Mouse (Mus musculus) midbrain, embryonic 14.5 days (tissue): ENCODE measurements at regions not wholly inside any gene's neighbourhood (a gene's known extent, or its start where the extent isn't known, plus 50 kb on each side); places are given as distances from the start of the nearest gene placed in this dataset.

ENCODE experiments used
- ATAC-seq: fragments of 200-750 bp; cut with Nextera tagmentation; 2 replicates; pipeline ENCODE4 v1.8.0; 2017; ENCODE audit warnings: moderate number of reproducible peaks, moderate library complexity; ENCODE audit not compliant: low FRiP score, low TSS enrichment
- DNase-seq: peaks from one replicate; pipeline ENCODE4 v3.0.0-alpha.2; 2015
- H3K27ac ChIP-seq: fragments of 300-500 bp; sonication (generic); replicated peaks from 2 replicates; pipeline ENCODE4 v1.5.1; 2014; ENCODE audit warnings: mild to moderate bottlenecking, low read depth, low read length, moderate library complexity
- H3K27me3 ChIP-seq: fragments of 300-500 bp; sonication (generic); 2 replicates; pipeline ENCODE4 v1.6.1; 2014; ENCODE audit warnings: low read length, control low read depth, mixed read lengths; ENCODE audit not compliant: control insufficient read depth, insufficient read depth
- H3K36me3 ChIP-seq: fragments of 300-500 bp; sonication (generic); 2 replicates; pipeline ENCODE4 v1.6.1; 2014; ENCODE audit warnings: low read length, control low read depth; ENCODE audit not compliant: control insufficient read depth, insufficient read depth
- H3K4me1 ChIP-seq: fragments of 300-500 bp; sonication (generic); 2 replicates; pipeline ENCODE4 v1.6.1; 2014; ENCODE audit warnings: mild to moderate bottlenecking, antibody characterized with exemption, low read length, control low read depth; ENCODE audit not compliant: control insufficient read depth, insufficient read depth
- H3K4me2 ChIP-seq: fragments of 300-500 bp; sonication (generic); 2 replicates; pipeline ENCODE4 v1.6.1; 2014; ENCODE audit warnings: mild to moderate bottlenecking, low read length, moderate library complexity
- H3K4me3 ChIP-seq: fragments of 300-500 bp; sonication (generic); replicated peaks from 2 replicates; pipeline ENCODE4 v1.5.1; 2014; ENCODE audit warnings: low read depth, low read length
- H3K9ac ChIP-seq: fragments of 300-500 bp; sonication (generic); replicated peaks from 2 replicates; pipeline ENCODE4 v1.6.1; 2014; ENCODE audit warnings: mild to moderate bottlenecking, low read length, moderate library complexity
- H3K9me3 ChIP-seq: fragments of 300-500 bp; sonication (generic); 2 replicates; pipeline ENCODE4 v1.6.1; 2016; ENCODE audit warnings: low read length, control low read depth, mixed read lengths; ENCODE audit not compliant: control insufficient read depth
- WGBS: fragments of 180-500 bp; shearing (Covaris S2); extraction: QIAGEN DNeasy Blood & Tissue Kit; methylation state at CpG from one replicate; pipeline ENCODE4 v1.1.7; 2014; 5-methylcytosine and 5-hydroxymethylcytosine counted together

GRCm38 (mm10) chr12:39038656-39039055, 259.5 kb downstream of the Etv1 start:
- no peak for DNase-seq
- Histone ChIP-seq H3K4me1 (no peaks in the 10 kb centered on the region), H3K4me2 (no peak overlapping the region), H3K4me3 (no peak overlapping the region), H3K27ac (no peak overlapping the region), H3K9ac (no peak overlapping the region), H3K36me3 (no peaks in the 10 kb centered on the region), H3K27me3 (no peaks in the 10 kb centered on the region), H3K9me3 (no peaks in the 10 kb centered on the region)
- no peak for ATAC-seq
- 36% methylated on average over 2 of the region's 2 CpGs for WGBS

GRCm38 (mm10) chr12:39047126-39047525, 267.9 kb downstream of the Etv1 start:
- ATAC-seq = no peak
- no peaks in the 10 kb centered on the region for H3K27me3 ChIP-seq

GRCm38 (mm10) chr12:39048441-39048840, 269.3 kb downstream of the Etv1 start:
- no peak for ATAC-seq
- no peak for DNase-seq
- Histone ChIP-seq H3K27ac (no peak overlapping the region), H3K9ac (no peak overlapping the region), H3K4me1 (no peaks in the 10 kb centered on the region), H3K4me3 (no peak overlapping the region), H3K9me3 (no peaks in the 10 kb centered on the region), H3K27me3 (no peaks in the 10 kb centered on the region), H3K4me2 (no peak overlapping the region), H3K36me3 (no peaks in the 10 kb centered on the region)
- WGBS = 70% methylated on average over 6 of the region's 6 CpGs

More at GRCm38 (mm10) chr12:39047126-39047525, 267.9 kb downstream of the Etv1 start:
- Histone ChIP-seq H3K4me1 (no peaks in the 10 kb centered on the region), H3K36me3 (no peaks in the 10 kb centered on the region), H3K4me3 (no peak overlapping the region), H3K4me2 (no peak overlapping the region), H3K9ac (no peak overlapping the region), H3K27ac (no peak overlapping the region), H3K9me3 (no peaks in the 10 kb centered on the region)
- DNase-seq = no peak

GRCm38 (mm10) chr12:39048958-39049357, 269.8 kb downstream of the Etv1 start:
- Histone ChIP-seq H3K27ac (no peak overlapping the region), H3K9me3 (no peaks in the 10 kb centered on the region), H3K9ac (no peak overlapping the region), H3K27me3 (no peaks in the 10 kb centered on the region), H3K4me1 (no peaks in the 10 kb centered on the region), H3K4me2 (no peak overlapping the region), H3K4me3 (no peak overlapping the region), H3K36me3 (no peaks in the 10 kb centered on the region)
- 75% methylated on average over 1 of the region's 1 CpGs for WGBS
- no peak for DNase-seq
- ATAC-seq = no peak

DNA sequence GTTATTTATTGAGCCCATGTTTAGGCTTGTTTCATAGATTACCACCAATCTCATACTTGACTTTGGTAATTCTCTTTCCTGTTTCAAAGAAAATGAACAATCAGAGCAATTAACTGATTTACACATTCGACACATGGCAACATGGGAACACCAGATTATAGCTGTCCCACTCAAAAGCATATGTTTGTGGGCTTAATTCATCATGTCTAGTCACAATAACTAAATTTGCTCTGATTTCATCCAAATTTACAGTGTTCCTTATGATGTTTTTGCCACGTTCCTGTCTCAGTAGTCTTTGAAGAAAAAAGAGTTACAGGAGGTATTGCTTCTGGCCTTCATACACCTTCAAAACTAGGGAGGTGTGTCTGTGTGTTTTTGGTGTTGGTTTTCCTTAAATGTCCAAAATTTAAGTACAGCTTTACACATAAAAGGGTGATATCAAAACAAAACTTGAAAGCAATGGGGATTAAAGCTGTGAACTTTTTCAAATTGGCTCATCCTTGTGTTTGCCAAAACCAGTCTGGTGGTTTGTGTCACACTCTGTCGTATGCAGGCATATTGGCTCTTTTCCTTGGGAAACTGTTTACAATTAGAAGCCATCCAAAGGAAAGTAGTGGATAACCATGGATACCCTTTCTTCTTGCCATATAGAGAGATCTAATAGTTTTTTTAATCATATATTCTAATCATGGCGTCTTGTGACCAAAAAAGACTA, 291.3 kb downstream of the Etv1 start:
- no peak for ATAC-seq
- H3K27ac ChIP-seq = no peak overlapping the region
- no peak overlapping the region for H3K9ac ChIP-seq
- no peaks in the 10 kb centered on the region for H3K4me1 ChIP-seq
- H3K4me3 ChIP-seq = no peak overlapping the region
- H3K27me3 ChIP-seq = no peaks in the 10 kb centered on the region
- H3K36me3 ChIP-seq = no peaks in the 10 kb centered on the region
- no peaks in the 10 kb centered on the region for H3K9me3 ChIP-seq
- no peak overlapping the region for H3K4me2 ChIP-seq
- WGBS = 87% methylated on average over 4 of the region's 4 CpGs
- DNase-seq = no peak

DNA sequence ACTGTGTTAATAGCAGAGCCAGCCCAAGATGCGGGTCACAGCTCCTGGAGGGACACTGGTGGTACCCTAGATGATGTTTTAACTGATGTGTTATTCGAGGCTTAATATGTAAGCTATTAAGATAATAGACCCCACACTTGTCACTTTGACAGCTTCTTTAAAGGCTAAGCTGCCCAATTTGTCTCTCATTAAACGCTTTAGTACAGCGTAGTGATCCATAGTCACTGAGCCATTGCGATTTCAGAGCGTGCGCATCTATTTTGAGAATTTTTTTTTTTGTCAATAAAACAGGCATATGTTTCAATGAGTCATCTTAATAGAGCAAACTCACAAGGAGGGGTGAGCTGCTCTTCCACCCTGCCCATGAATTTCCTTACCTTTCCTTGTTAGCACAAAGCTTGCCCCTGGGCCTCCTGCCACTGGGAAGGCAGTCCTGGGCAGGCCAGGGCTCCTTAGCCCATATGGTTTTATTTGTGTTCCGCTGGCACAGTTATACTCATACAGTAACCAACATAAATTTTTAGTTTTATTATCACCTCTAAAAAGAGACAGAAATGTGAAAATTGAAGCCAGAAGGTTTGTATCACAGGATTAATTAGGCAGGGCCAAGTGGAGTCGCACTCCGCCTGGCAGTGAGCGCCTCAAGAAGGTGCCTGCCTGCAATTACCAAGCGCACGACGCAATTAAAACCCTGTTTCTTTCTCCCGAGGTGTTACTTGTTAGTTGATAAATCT, 294.3 kb downstream of the Etv1 start:
- Histone ChIP-seq H3K27me3 (no peaks in the 10 kb centered on the region), H3K27ac (no peak overlapping the region), H3K36me3 (no peaks in the 10 kb centered on the region), H3K4me3 (no peak overlapping the region), H3K4me2 (no peak overlapping the region), H3K9me3 (no peaks in the 10 kb centered on the region), H3K9ac (no peak overlapping the region), H3K4me1 (no peaks in the 10 kb centered on the region)
- DNase-seq = peak; percentile 40
- ATAC-seq = no peak
- 67% methylated on average over 15 of the region's 15 CpGs for WGBS

- H3K4me2 ChIP-seq = no peak overlapping the region
- WGBS = 87% methylated on average over 4 of the region's 4 CpGs
These were observed 307.1 kb downstream of the Etv1 start for GRCm38 (mm10) chr12:39086285-39086684.

DNA sequence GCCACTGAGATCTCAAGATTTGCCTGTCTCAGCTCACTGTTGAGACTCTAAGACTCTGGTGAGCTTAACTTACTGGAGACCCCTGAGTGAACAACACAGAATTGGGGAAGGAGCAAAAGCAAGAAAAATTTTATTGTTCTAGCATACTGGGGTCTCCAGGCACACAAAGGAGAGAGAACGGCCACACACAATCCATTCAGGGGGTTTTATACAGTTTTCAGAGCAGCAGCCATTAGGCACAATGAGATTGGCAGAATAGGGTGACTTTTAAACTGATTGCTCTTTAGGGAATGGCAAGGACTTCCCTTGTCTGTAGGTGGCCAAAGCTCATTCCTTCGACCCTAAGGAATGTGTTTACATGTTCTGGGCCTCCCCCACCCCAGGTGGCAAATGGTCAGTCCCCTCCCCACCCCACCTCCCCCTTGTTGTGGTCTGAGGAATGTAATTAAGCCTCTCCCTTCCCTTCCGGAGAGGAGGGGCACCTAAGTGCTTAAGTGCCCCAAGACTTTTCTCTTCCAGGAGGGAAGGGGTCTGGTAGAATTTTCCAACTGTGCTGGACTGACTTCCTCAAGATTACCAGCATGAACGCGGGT, 315.6 kb downstream of the Etv1 start:
- DNase-seq (no peak), ATAC-seq (no peak)
- no peak overlapping the region for H3K4me3 ChIP-seq
- no peak overlapping the region for H3K9ac ChIP-seq
- 12% methylated on average over 5 of the region's 5 CpGs for WGBS
- H3K36me3 ChIP-seq = no peaks in the 10 kb centered on the region
- H3K27ac ChIP-seq = no peak overlapping the region
- no peak overlapping the region for H3K4me2 ChIP-seq
- no peaks in the 10 kb centered on the region for H3K9me3 ChIP-seq
- H3K4me1 ChIP-seq = no peaks in the 10 kb centered on the region
- H3K27me3 ChIP-seq = no peaks in the 10 kb centered on the region

More at GRCm38 (mm10) chr12:39086285-39086684, 307.1 kb downstream of the Etv1 start:
- H3K36me3 ChIP-seq = no peaks in the 10 kb centered on the region
- H3K27me3 ChIP-seq = no peaks in the 10 kb centered on the region
- H3K9ac ChIP-seq = no peak overlapping the region
- ATAC-seq (no peak), DNase-seq (no peak)
- H3K9me3 ChIP-seq = no peaks in the 10 kb centered on the region
- H3K4me3 ChIP-seq = no peak overlapping the region
- no peaks in the 10 kb centered on the region for H3K4me1 ChIP-seq
- H3K27ac ChIP-seq = no peak overlapping the region
